Mouse (Mus musculus) liver, adult 2 months (tissue): ENCODE measurements at regions not wholly inside any gene's neighbourhood (a gene's known extent, or its start where the extent isn't known, plus 50 kb on each side); places are given as distances from the start of the nearest gene placed in this dataset.

ENCODE experiments used
- DNase-seq: peaks from one replicate; pipeline ENCODE4 v3.0.0-alpha.2; 2011; ENCODE audit warnings: low read depth, low spot score; ENCODE audit errors: extremely low read depth
- H3K27ac ChIP-seq: fragments of 200-500 bp; replicated peaks from 2 replicates; pipeline ENCODE4 v1.5.1; 2012; ENCODE audit warnings: low read depth, mild to moderate bottlenecking, control low read depth, inconsistent platforms, low read length; ENCODE audit not compliant: insufficient read depth
- H3K27me3 ChIP-seq: fragments of 200-500 bp; 2 replicates; pipeline ENCODE4 v1.6.1; 2012; ENCODE audit warnings: mild to moderate bottlenecking, moderate library complexity, low read length, inconsistent platforms; ENCODE audit not compliant: control insufficient read depth, insufficient read depth
- H3K36me3 ChIP-seq: fragments of 200-500 bp; 2 replicates; pipeline ENCODE4 v1.6.1; 2012; ENCODE audit warnings: low read length, inconsistent platforms; ENCODE audit not compliant: control insufficient read depth, insufficient read depth
- H3K4me1 ChIP-seq: fragments of 200-500 bp; 2 replicates; pipeline ENCODE4 v1.6.1; 2011; ENCODE audit warnings: low read length; ENCODE audit not compliant: control insufficient read depth, insufficient read depth
- H3K4me3 ChIP-seq: fragments of 200-500 bp; 2 replicates; pipeline ENCODE4 v1.5.1; 2011; ENCODE audit warnings: low read depth, mild to moderate bottlenecking, control low read depth, low read length, moderate library complexity; ENCODE audit not compliant: insufficient read depth
- H3K79me2 ChIP-seq: fragments of 200-500 bp; 2 replicates; pipeline ENCODE4 v1.6.1; 2012; ENCODE audit warnings: inconsistent platforms, mild to moderate bottlenecking, low read length, moderate library complexity; ENCODE audit not compliant: control insufficient read depth, insufficient read depth
- H3K9ac ChIP-seq: fragments of 200-500 bp; 2 replicates; pipeline ENCODE4 v1.6.1; 2012; ENCODE audit warnings: low read depth, mild to moderate bottlenecking, control low read depth, inconsistent platforms, low read length
- CTCF ChIP-seq: fragments of 200-500 bp; IDR thresholded peaks from 2 replicates; pipeline ENCODE4 v1.5.1; 2011; ENCODE audit warnings: low read depth, low read length, control low read depth
- POLR2A ChIP-seq: fragments of 200-500 bp; IDR thresholded peaks from 2 replicates; pipeline ENCODE4 v1.6.1; 2011; ENCODE audit warnings: low read length, control low read depth; ENCODE audit not compliant: insufficient read depth; ENCODE audit errors: extremely low read depth
- WGBS: fragments of 180-500 bp; shearing (Covaris S2); methylation state at CpG from one replicate; pipeline ENCODE4 v1.1.7; 2018; 5-methylcytosine and 5-hydroxymethylcytosine counted together

- 76% methylated on average over 10 of the region's 10 CpGs for WGBS
- no peak for DNase-seq
- no peaks in the 10 kb centered on the region for H3K4me1 ChIP-seq
- H3K36me3 ChIP-seq, result no peaks in the 10 kb centered on the region
- no peak overlapping the region for H3K27ac ChIP-seq
- no peak overlapping the region for H3K9ac ChIP-seq
- TF ChIP-seq CTCF, result no peak
- TF ChIP-seq POLR2A, result no peak
- H3K79me2 ChIP-seq, result no peaks in the 10 kb centered on the region
- no peak overlapping the region for H3K4me3 ChIP-seq
- H3K27me3 ChIP-seq, result no peaks in the 10 kb centered on the region
These were observed 280.8 kb upstream of the Galnt5 start for GRCm38 (mm10) chr2:57716754-57717510.
